Mouse (Mus musculus) small intestine, adult 2 months (tissue): ENCODE measurements around the gene D2hgdh. TPM values are rescaled to one million over a fixed set of nuclear protein-coding genes. Genes with fewer than 3 reads are reported as not detected.

Experiments
- H3K27ac ChIP-seq: fragments of 200-500 bp; 2 replicates; pipeline ENCODE4 v1.5.1; 2012; ENCODE audit warnings: low read depth, low read length, control low read depth, inconsistent platforms; ENCODE audit not compliant: insufficient read depth
- H3K27me3 ChIP-seq: fragments of 200-500 bp; 2 replicates; pipeline ENCODE4 v1.6.1; 2012; ENCODE audit warnings: mild to moderate bottlenecking, moderate library complexity, low read length, inconsistent platforms; ENCODE audit not compliant: control insufficient read depth, insufficient read depth
- H3K36me3 ChIP-seq: fragments of 200-500 bp; 2 replicates; pipeline ENCODE4 v1.6.1; 2012; ENCODE audit warnings: mild to moderate bottlenecking, low read length, control low read depth, inconsistent platforms; ENCODE audit not compliant: control insufficient read depth, insufficient read depth
- H3K4me1 ChIP-seq: fragments of 200-500 bp; 2 replicates; pipeline ENCODE4 v1.6.1; 2012; ENCODE audit warnings: low read length, inconsistent platforms, mixed read lengths; ENCODE audit not compliant: control insufficient read depth, insufficient read depth, insufficient read length
- H3K4me3 ChIP-seq: fragments of 200-500 bp; 2 replicates; pipeline ENCODE4 v1.5.1; 2012; ENCODE audit warnings: low read depth, mild to moderate bottlenecking, control low read depth, inconsistent platforms, low read length, moderate library complexity
- CTCF ChIP-seq: fragments of 200-500 bp; IDR thresholded peaks from 2 replicates; pipeline ENCODE4 v1.5.1; 2012; ENCODE audit warnings: low read depth, mild to moderate bottlenecking, control low read depth, inconsistent platforms, low read length, moderate library complexity, mixed read lengths; ENCODE audit not compliant: insufficient replicate concordance, insufficient read length; ENCODE audit errors: extremely low read depth
- POLR2A ChIP-seq: fragments of 200-500 bp; IDR thresholded peaks from 2 replicates; pipeline ENCODE4 v1.6.1; 2012; ENCODE audit warnings: low read depth, mild to moderate bottlenecking, control low read depth, inconsistent platforms, low read length, moderate library complexity
- WGBS: fragments of 180-500 bp; shearing (Covaris S2); methylation state at CpG from one replicate; pipeline ENCODE4 v1.1.7; 2018; 5-methylcytosine and 5-hydroxymethylcytosine counted together
- polyA plus RNA-seq: library from polyadenylated mRNA; depleted of rRNA; stranded (reverse); fragments of >200 nt; gene quantifications from 2 replicates; pipeline ENCODE4 v1.2.3, GENCODE M21; 2012

The D2hgdh gene
- polyA plus RNA-seq, 1 experiment, result 16.9 TPM

- H3K36me3 ChIP-seq, result peaks cover 70% of the 10 kb centered on the region
- no peaks in the 10 kb centered on the region for H3K27me3 ChIP-seq
- 83% methylated on average over 8 of the region's 8 CpGs for WGBS
- no peak overlapping the region for H3K4me3 ChIP-seq
- H3K4me1 ChIP-seq, result no peaks in the 10 kb centered on the region
- H3K27ac ChIP-seq, result no peak overlapping the region
- TF ChIP-seq CTCF (no peak), POLR2A (no peak)
These were observed 6.7 kb upstream of the D2hgdh start for GRCm38 (mm10) chr1:93817823-93818532.

- Histone ChIP-seq H3K27me3 (no peaks in the 10 kb centered on the region), H3K4me1 (no peaks in the 10 kb centered on the region; the same call in 1 of the 2 replicates), H3K36me3 (peaks cover 63% of the 10 kb centered on the region), H3K4me3 (no peak overlapping the region), H3K27ac (no peak overlapping the region)
- WGBS, result 84% methylated on average over 7 of the region's 7 CpGs
- TF ChIP-seq CTCF (no peak), POLR2A (no peak)
These were observed 6.0 kb upstream of the D2hgdh start for GRCm38 (mm10) chr1:93818722-93819121.

- Histone ChIP-seq H3K27me3 (no peaks in the 10 kb centered on the region), H3K36me3 (peaks cover 14% of the 10 kb centered on the region), H3K4me1 (peaks cover 7% of the 10 kb centered on the region; the same call in 1 of the 2 replicates), H3K4me3 (no peak overlapping the region), H3K27ac (no peak overlapping the region)
- WGBS, result 60% methylated on average over 3 of the region's 3 CpGs
- TF ChIP-seq CTCF (no peak), POLR2A (no peak)
These were observed 763 bp upstream of the D2hgdh start for GRCm38 (mm10) chr1:93823796-93824495.

DNA sequence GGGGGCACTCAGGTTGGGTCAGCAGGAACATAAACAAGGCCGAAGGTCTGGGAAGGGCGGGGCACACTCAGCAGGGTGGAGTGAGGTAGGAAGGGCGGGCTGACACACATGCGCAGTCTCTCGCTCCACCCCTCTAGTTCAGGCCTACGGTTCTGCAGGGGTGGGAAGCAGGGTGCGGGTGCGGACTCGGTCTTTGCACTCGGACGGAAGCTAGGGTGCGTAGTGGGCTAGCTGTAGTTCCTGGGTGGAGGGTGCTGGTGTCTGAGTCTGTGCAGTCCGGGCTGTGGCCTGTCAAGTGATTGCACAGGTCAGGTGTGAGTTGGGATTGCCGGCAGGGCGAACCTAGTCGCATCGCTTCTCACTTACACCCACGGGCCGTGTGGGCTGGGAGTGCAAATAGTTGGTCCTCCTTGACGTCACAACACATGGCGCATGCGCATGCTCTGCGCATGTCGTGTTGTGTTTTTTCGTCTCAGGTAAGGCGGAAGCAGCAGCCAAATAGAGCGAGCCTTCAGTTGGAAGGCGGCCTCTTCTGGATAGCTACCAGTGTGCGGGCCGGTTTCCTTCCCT, 481 bp downstream of the D2hgdh start:
- TF ChIP-seq POLR2A (peak; percentile 62), CTCF (0 out of 2 replicates have a peak, but pooled peaks have one; percentile 3)
- H3K36me3 ChIP-seq, result peaks cover 3% of the 10 kb centered on the region; the same call in 1 of the 2 replicates
- no peaks in the 10 kb centered on the region for H3K27me3 ChIP-seq
- peak overlapping the region; percentile 68 for H3K4me3 ChIP-seq
- peak overlapping the region; percentile 96 for H3K27ac ChIP-seq
- under 1% methylated on average over 30 of the region's 30 CpGs for WGBS
- H3K4me1 ChIP-seq, result peaks cover 7% of the 10 kb centered on the region; the same call in 1 of the 2 replicates

DNA sequence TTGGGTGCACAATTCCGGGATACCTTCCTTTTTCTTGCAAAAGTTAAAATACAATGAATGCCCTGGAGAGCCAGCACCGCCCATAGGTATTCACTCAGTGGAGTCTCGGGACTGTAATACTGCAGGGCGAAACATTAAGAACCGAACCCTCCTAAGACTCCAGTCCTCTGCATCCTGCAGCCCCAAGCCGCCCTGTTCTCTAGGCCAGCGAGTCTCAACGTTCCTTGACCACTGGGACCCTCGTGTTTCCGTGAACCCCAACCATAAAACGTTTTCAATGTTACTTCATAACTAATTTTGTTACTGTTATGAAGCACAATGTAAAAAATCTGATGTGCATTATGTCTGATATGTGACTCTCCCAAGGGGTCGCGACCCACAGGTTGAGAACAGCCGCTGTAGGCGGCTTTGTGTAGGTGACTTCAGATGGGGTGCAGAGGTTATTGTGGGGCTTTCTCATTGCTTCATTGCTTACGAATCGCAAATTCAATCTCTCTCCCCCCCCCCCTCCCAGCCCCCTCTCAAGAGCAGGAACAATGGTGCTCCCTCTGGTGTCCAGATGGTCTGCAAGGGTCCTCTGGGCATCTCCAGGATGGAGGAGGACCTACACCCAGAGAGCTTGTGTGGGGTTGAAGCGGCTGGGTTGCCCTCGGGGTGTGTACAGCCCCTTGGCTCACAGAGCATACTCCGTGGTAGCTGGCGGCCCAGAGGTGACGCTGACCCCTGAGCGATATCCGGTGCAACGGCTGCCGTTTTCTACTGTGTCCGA, 1.2 kb downstream of the D2hgdh start:
- peaks cover 7% of the 10 kb centered on the region; the same call in 1 of the 2 replicates for H3K4me1 ChIP-seq
- TF ChIP-seq CTCF (peak; percentile 8; the same call in 1 of the 2 replicates), POLR2A (no peak)
- H3K4me3 ChIP-seq, result peak overlapping the region; percentile 68
- 36% methylated on average over 27 of the region's 27 CpGs for WGBS
- H3K27me3 ChIP-seq, result no peaks in the 10 kb centered on the region
- peaks cover 3% of the 10 kb centered on the region; the same call in 1 of the 2 replicates for H3K36me3 ChIP-seq
- peak overlapping the region; percentile 96 for H3K27ac ChIP-seq

GRCm38 (mm10) chr1:93826540-93826835, 1.8 kb downstream of the D2hgdh start:
- Histone ChIP-seq H3K27ac (no peak overlapping the region), H3K36me3 (peaks cover under 1% of the 10 kb centered on the region; the same call in 1 of the 2 replicates), H3K4me3 (no peak overlapping the region), H3K27me3 (no peaks in the 10 kb centered on the region), H3K4me1 (peaks cover 7% of the 10 kb centered on the region; the same call in 1 of the 2 replicates)
- WGBS, result 93% methylated on average over 9 of the region's 9 CpGs
- no peak for TF ChIP-seq CTCF
- TF ChIP-seq POLR2A, result no peak
